Mouse (Mus musculus) C2C12 (cell line): ENCODE results near the gene Uba52.

Source experiments
- CEBPB ChIP-seq: IDR thresholded peaks from one replicate; pipeline ENCODE4 v1.6.1; 2011; ENCODE audit warnings: low read depth, mild to moderate bottlenecking, control low read depth, moderate library complexity
- CTCF ChIP-seq: IDR thresholded peaks from one replicate; pipeline ENCODE4 v1.5.1; 2011; ENCODE audit not compliant: control insufficient read depth, insufficient read depth, insufficient read length
- MAX ChIP-seq: IDR thresholded peaks from one replicate; pipeline ENCODE4 v1.6.1; 2011; ENCODE audit warnings: mild to moderate bottlenecking, control low read depth
- MYOD1 ChIP-seq: IDR thresholded peaks from one replicate; pipeline ENCODE4 v1.6.1; 2011; ENCODE audit warnings: low read depth; ENCODE audit not compliant: control insufficient read depth, insufficient read length
- USF1 ChIP-seq: IDR thresholded peaks from one replicate; pipeline ENCODE4 v1.6.1; 2011; ENCODE audit warnings: low read depth, mild to moderate bottlenecking, control low read depth, moderate library complexity

GRCm38 (mm10) chr8:70489576-70489975, 21.0 kb downstream of the Uba52 start:
- TF ChIP-seq MAX (no peak), CTCF (no peak), USF1 (no peak), CEBPB (no peak), MYOD1 (no peak)
